Mouse (Mus musculus): ENCODE results near the gene Sct. TPM values are rescaled to one million over a fixed set of nuclear protein-coding genes. Genes with fewer than 3 reads are reported as not detected.
"Not testable (repeated sequence)": the region's sequence is repeated elsewhere in the genome, so short reads cannot be mapped to it uniquely, and the experiment has no call there.

Sct gene
- polyA plus RNA-seq, 1 experiment from 2014 or later: 1.3 TPM

DNA sequence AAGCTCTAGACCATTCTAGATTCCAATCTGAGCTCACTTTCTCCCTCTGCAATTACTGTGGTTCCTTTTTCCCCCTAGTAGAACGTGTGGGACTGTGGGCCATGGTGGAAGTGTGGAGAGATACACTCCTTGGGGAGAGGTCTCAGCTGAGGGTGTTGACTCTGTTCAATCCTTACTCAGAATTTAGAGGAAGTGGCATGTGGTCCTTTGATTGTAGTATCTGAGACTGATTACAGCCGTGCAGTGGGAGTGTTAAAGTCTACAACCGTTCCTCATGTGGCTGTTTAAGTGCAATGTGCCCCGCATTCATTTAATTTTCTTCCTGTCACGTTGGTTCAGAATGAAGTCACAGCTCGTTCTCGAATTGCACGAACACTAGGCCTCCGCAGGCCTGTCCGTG, 22.8 kb downstream of the Sct start:
- WGBS: 88% methylated on average over 10 of the region's 10 CpGs
- no peak for TF ChIP-seq CTCF (IDR thresholded peaks at IDR 0.05)
- TF ChIP-seq EP300 (IDR thresholded peaks at IDR 0.05): no peak
- Histone ChIP-seq H3K4me2 (replicated peaks; ENCODE audit: low read depth, low read length) (no peak overlapping the region), H3K27ac (ENCODE audit: low read length) (no peak overlapping the region), H3K9me3 (ENCODE audit: low read length) (no peaks in the 10 kb centered on the region), H3K4me3 (ENCODE audit: low read depth, low read length) (no peak overlapping the region), H3K9ac (replicated peaks; ENCODE audit: low read depth) (no peak overlapping the region), H3K27me3 (replicated peaks; ENCODE audit: insufficient read depth, low read length) (no peaks in the 10 kb centered on the region), H3K4me1 (ENCODE audit: insufficient read depth, low read depth, low read length) (no peaks in the 10 kb centered on the region), H3K36me3 (ENCODE audit: insufficient read depth, low read length) (peaks cover 60% of the 10 kb centered on the region; the same call in 1 of the 2 replicates)
- ATAC-seq (no peak), DNase-seq (ENCODE audit: low spot score) (no peak)

DNA sequence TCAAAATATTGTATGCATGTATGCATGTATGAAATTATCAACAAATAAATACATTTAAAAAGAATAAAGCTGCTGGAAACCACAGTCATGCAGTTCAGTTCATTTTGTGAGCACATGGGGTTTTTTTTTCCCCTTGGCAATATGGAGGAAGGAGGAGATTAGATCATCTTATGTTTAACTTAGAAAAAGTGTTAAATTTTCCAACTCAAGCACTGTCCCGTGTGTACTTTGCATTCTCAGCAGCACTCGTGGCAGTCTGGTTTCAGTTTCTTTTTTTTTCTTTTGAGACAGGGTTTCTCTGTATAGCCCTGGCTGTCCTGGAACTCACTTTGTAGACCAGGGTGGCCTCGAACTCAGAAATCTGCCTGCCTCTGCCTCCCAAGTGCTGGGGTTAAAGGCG, 28.4 kb downstream of the Sct start:
- 71% methylated on average over 4 of the region's 4 CpGs for whole genome bisulfite sequencing
- H3K27ac ChIP-seq (ENCODE audit: low read length): not testable (repeated sequence)

DNA sequence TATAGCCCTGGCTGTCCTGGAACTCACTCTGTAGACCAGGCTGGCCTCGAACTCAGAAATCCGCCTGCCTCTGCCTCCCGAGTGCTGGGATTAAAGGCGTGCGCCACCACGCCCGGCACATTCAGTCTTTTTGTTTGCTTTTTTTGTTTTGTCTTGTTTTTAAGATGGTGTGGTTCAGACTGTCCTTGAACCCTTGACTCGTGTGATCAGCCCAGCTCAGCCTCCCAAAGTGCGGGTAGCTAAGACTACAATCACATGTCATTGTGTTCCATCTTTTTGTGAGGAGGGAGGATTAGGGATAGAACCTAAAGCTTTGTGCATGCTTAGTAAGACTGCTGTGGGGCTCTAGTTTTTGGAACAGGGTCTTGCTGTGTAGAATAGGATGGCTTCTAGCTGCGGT, 47.4 kb downstream of the Sct start:
- Histone ChIP-seq H3K27ac (ENCODE audit: low read length) (no peak overlapping the region), H3K9ac (replicated peaks; ENCODE audit: low read depth) (no peak overlapping the region), H3K36me3 (ENCODE audit: insufficient read depth, low read length) (peaks cover 34% of the 10 kb centered on the region), H3K4me3 (ENCODE audit: low read depth, low read length) (no peak overlapping the region), H3K9me3 (ENCODE audit: low read length) (no peaks in the 10 kb centered on the region), H3K4me2 (replicated peaks; ENCODE audit: low read depth, low read length) (no peak overlapping the region), H3K4me1 (ENCODE audit: insufficient read depth, low read depth, low read length) (no peaks in the 10 kb centered on the region), H3K27me3 (replicated peaks; ENCODE audit: insufficient read depth, low read length) (no peaks in the 10 kb centered on the region)
- DNase-seq (ENCODE audit: low spot score) (no peak), ATAC-seq (no peak)
- TF ChIP-seq CTCF (IDR thresholded peaks at IDR 0.05) (no peak), EP300 (IDR thresholded peaks at IDR 0.05) (no peak)
- WGBS: 90% methylated on average over 9 of the region's 10 CpGs

More for the DNA sequence above, 28.4 kb downstream of the Sct start:
- H3K4me3 ChIP-seq (ENCODE audit: low read depth, low read length); DNase-seq (ENCODE audit: low spot score); H3K27me3 ChIP-seq (replicated peaks; ENCODE audit: insufficient read depth, low read length); H3K9me3 ChIP-seq (ENCODE audit: low read length); H3K4me2 ChIP-seq (replicated peaks; ENCODE audit: low read depth, low read length); ATAC-seq; H3K4me1 ChIP-seq (ENCODE audit: insufficient read depth, low read depth, low read length); H3K9ac ChIP-seq (replicated peaks; ENCODE audit: low read depth): not testable (repeated sequence)
- peaks cover 37% of the 10 kb centered on the region for H3K36me3 ChIP-seq (ENCODE audit: insufficient read depth, low read length)

DNA sequence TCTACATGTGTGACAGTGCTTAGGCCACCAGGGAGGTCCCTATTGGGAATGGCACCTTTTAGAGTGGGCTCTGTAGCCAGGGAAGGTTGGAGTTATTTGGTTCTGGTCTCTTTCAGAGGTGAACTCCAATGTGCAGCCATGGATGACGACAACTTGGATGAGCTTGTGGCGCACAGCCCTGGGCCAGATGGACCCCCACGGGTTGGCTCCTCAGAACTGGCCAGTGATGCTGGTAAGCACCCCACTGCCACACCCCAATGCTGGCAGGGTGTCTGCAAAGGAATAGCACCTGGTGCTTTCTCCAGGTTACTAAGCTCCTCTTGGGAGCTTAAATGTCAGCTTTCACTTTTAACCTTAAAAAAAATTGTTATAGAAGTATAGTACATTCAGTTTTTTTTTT, 47.8 kb downstream of the Sct start:
- H3K4me2 ChIP-seq (replicated peaks; ENCODE audit: low read depth, low read length): no peak overlapping the region
- H3K36me3 ChIP-seq (ENCODE audit: insufficient read depth, low read length): peaks cover 33% of the 10 kb centered on the region
- no peak overlapping the region for H3K4me3 ChIP-seq (ENCODE audit: low read depth, low read length)
- 90% methylated on average over 3 of the region's 3 CpGs for WGBS
- TF ChIP-seq CTCF (IDR thresholded peaks at IDR 0.05) (no peak), EP300 (IDR thresholded peaks at IDR 0.05) (no peak)
- no peak overlapping the region for H3K27ac ChIP-seq (ENCODE audit: low read length)
- H3K4me1 ChIP-seq (ENCODE audit: insufficient read depth, low read depth, low read length): no peaks in the 10 kb centered on the region
- ATAC-seq (no peak), DNase-seq (ENCODE audit: low spot score) (no peak)
- no peaks in the 10 kb centered on the region for H3K27me3 ChIP-seq (replicated peaks; ENCODE audit: insufficient read depth, low read length)
- H3K9ac ChIP-seq (replicated peaks; ENCODE audit: low read depth): no peak overlapping the region
- no peaks in the 10 kb centered on the region for H3K9me3 ChIP-seq (ENCODE audit: low read length)

DNA sequence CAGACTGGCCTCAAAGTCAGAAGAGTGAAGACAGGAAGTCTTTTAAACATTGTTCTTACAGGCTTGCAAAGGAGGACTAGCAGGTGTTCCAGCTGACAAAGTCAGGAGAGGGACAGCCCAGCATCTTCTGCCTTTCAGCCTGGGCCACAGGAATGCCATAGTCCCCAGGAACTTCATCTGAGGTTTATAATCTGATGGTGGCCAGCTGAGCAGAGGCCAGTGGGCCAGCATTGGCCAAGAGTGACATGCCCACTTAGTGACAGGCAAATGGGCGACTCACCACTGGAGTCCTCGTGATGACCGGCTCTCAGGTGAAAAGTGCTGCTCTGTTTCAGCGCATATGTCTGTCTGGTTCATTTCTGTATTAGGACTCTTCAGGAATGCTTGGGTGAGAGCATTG, 48.4 kb downstream of the Sct start:
- no peak overlapping the region for H3K9ac ChIP-seq (replicated peaks; ENCODE audit: low read depth)
- TF ChIP-seq EP300 (IDR thresholded peaks at IDR 0.05) (no peak), CTCF (IDR thresholded peaks at IDR 0.05) (no peak)
- H3K36me3 ChIP-seq (ENCODE audit: insufficient read depth, low read length): peaks cover 30% of the 10 kb centered on the region
- H3K4me1 ChIP-seq (ENCODE audit: insufficient read depth, low read depth, low read length): no peaks in the 10 kb centered on the region
- H3K27me3 ChIP-seq (replicated peaks; ENCODE audit: insufficient read depth, low read length): no peaks in the 10 kb centered on the region
- DNase-seq (ENCODE audit: low spot score) (no peak), ATAC-seq (no peak)
- WGBS: 90% methylated on average over 4 of the region's 4 CpGs
- H3K27ac ChIP-seq (ENCODE audit: low read length): no peak overlapping the region
- no peak overlapping the region for H3K4me3 ChIP-seq (ENCODE audit: low read depth, low read length)
- no peak overlapping the region for H3K4me2 ChIP-seq (replicated peaks; ENCODE audit: low read depth, low read length)
- no peaks in the 10 kb centered on the region for H3K9me3 ChIP-seq (ENCODE audit: low read length)

DNA sequence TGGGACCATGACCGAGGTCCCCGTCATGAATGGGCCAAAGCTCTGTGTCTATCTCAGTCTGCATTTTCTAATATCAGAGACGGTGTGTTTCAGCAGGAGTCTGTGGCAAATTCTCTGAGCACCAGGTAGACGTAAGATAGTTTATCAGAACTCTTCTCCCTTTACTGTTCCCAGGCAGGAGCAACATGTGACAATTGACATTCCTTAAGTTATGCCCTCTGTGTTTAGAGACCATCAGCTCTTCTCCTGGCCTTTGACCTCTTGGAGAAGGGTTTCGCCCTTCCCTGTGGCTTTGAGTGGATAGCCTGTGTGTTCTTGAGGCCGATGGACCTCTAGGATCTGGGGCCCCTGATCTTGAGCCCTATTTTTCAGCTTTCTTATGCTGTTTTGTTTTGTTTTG, 49.2 kb downstream of the Sct start:
- Histone ChIP-seq H3K9me3 (ENCODE audit: low read length) (no peaks in the 10 kb centered on the region), H3K9ac (replicated peaks; ENCODE audit: low read depth) (peak overlapping the region; percentile 81; the same call in 1 of the 2 replicates), H3K27me3 (replicated peaks; ENCODE audit: insufficient read depth, low read length) (no peaks in the 10 kb centered on the region), H3K27ac (ENCODE audit: low read length) (no peak overlapping the region), H3K36me3 (ENCODE audit: insufficient read depth, low read length) (peaks cover 26% of the 10 kb centered on the region; the same call in 1 of the 2 replicates), H3K4me3 (ENCODE audit: low read depth, low read length) (peak overlapping the region; percentile 84), H3K4me2 (replicated peaks; ENCODE audit: low read depth, low read length) (peak overlapping the region; percentile 62), H3K4me1 (ENCODE audit: insufficient read depth, low read depth, low read length) (no peaks in the 10 kb centered on the region)
- WGBS: 49% methylated on average over 6 of the region's 6 CpGs
- DNase-seq (ENCODE audit: low spot score): no peak
- ATAC-seq: no peak
- TF ChIP-seq EP300 (IDR thresholded peaks at IDR 0.05) (no peak), CTCF (IDR thresholded peaks at IDR 0.05) (no peak)

Other genes with a start within 250 kb of the Sct start
- gene B4galnt4, start 218.0 kb downstream of the Sct start, polyA plus RNA-seq (2015; fragmentation: Nextera tagmentation; extraction: Ambion mirVana): 0.13 and 0.20 TPM in 2 replicates
- 14.4 and 15.3 TPM in 2 replicates for gene Pkp3, start 200.9 kb downstream of the Sct start, polyA plus RNA-seq (2015; fragmentation: Nextera tagmentation; extraction: Ambion mirVana)
- gene Sigirr, start 178.6 kb downstream of the Sct start, polyA plus RNA-seq (2015; fragmentation: Nextera tagmentation; extraction: Ambion mirVana): 27.1 and 30.5 TPM in 2 replicates
- 1.5 and 3.1 TPM in 2 replicates for gene Ano9, start 161.3 kb downstream of the Sct start, polyA plus RNA-seq (2015; fragmentation: Nextera tagmentation; extraction: Ambion mirVana)
- gene Ptdss2, start 156.8 kb downstream of the Sct start, polyA plus RNA-seq (2015; fragmentation: Nextera tagmentation; extraction: Ambion mirVana): 39.1 and 45.7 TPM in 2 replicates
- gene Rnh1, start 106.3 kb downstream of the Sct start, polyA plus RNA-seq (2015; fragmentation: Nextera tagmentation; extraction: Ambion mirVana): 181 and 187 TPM in 2 replicates
- gene Hras, start 85.1 kb downstream of the Sct start, polyA plus RNA-seq (2015; fragmentation: Nextera tagmentation; extraction: Ambion mirVana): 121 and 126 TPM in 2 replicates
- gene Lrrc56, start 85.0 kb downstream of the Sct start, polyA plus RNA-seq (2015; fragmentation: Nextera tagmentation; extraction: Ambion mirVana): 6.8 and 7.4 TPM in 2 replicates
- 0.97 and 1.0 TPM in 2 replicates for gene Lmntd2, start 65.1 kb downstream of the Sct start, polyA plus RNA-seq (2015; fragmentation: Nextera tagmentation; extraction: Ambion mirVana)
- gene Rassf7, start 63.3 kb downstream of the Sct start, polyA plus RNA-seq (2015; fragmentation: Nextera tagmentation; extraction: Ambion mirVana): 93.6 and 98.7 TPM in 2 replicates
- 26.6 and 32.0 TPM in 2 replicates for gene Phrf1, start 50.3 kb downstream of the Sct start, polyA plus RNA-seq (2015; fragmentation: Nextera tagmentation; extraction: Ambion mirVana)
- gene Irf7, start 12.7 kb downstream of the Sct start, polyA plus RNA-seq (2015; fragmentation: Nextera tagmentation; extraction: Ambion mirVana): 12.6 and 15.8 TPM in 2 replicates
- gene Cdhr5, start 2.3 kb downstream of the Sct start, polyA plus RNA-seq (2015; fragmentation: Nextera tagmentation; extraction: Ambion mirVana): not detected in 2 replicates
- 0.12 and 0.17 TPM in 2 replicates for gene Drd4, start 12.9 kb upstream of the Sct start, polyA plus RNA-seq (2015; fragmentation: Nextera tagmentation; extraction: Ambion mirVana)
- 35.7 and 40.8 TPM in 2 replicates for gene Deaf1, start 48.6 kb upstream of the Sct start, polyA plus RNA-seq (2015; fragmentation: Nextera tagmentation; extraction: Ambion mirVana)
- gene Tmem80, start 48.6 kb upstream of the Sct start, polyA plus RNA-seq (2015; fragmentation: Nextera tagmentation; extraction: Ambion mirVana): 34.7 and 44.1 TPM in 2 replicates
- gene Eps8l2, start 59.7 kb upstream of the Sct start, polyA plus RNA-seq (2015; fragmentation: Nextera tagmentation; extraction: Ambion mirVana): 67.6 and 73.1 TPM in 2 replicates
- 260 and 276 TPM in 2 replicates for gene Taldo1, start 113.1 kb upstream of the Sct start, polyA plus RNA-seq (2015; fragmentation: Nextera tagmentation; extraction: Ambion mirVana)
- gene Gatd1, start 135.0 kb upstream of the Sct start, polyA plus RNA-seq (2015; fragmentation: Nextera tagmentation; extraction: Ambion mirVana): 49.8 and 52.3 TPM in 2 replicates
- 0.25 TPM in 2 replicates for gene Cend1, start 150.4 kb upstream of the Sct start, polyA plus RNA-seq (2015; fragmentation: Nextera tagmentation; extraction: Ambion mirVana)
- gene Slc25a22, start 158.8 kb upstream of the Sct start, polyA plus RNA-seq (2015; fragmentation: Nextera tagmentation; extraction: Ambion mirVana): 9.8 and 12.3 TPM in 2 replicates
- gene Pidd1, start 164.9 kb upstream of the Sct start, polyA plus RNA-seq (2015; fragmentation: Nextera tagmentation; extraction: Ambion mirVana): 1.7 and 1.8 TPM in 2 replicates
- gene Rplp2, start 168.2 kb upstream of the Sct start, polyA plus RNA-seq (2015; fragmentation: Nextera tagmentation; extraction: Ambion mirVana): 878 and 910 TPM in 2 replicates
- 96.0 and 116 TPM in 2 replicates for gene Pnpla2, start 176.1 kb upstream of the Sct start, polyA plus RNA-seq (2015; fragmentation: Nextera tagmentation; extraction: Ambion mirVana)
- gene Cracr2b, start 182.0 kb upstream of the Sct start, polyA plus RNA-seq (2015; fragmentation: Nextera tagmentation; extraction: Ambion mirVana): 74.9 and 82.0 TPM in 2 replicates
- gene Cd151, start 188.3 kb upstream of the Sct start, polyA plus RNA-seq (2015; fragmentation: Nextera tagmentation; extraction: Ambion mirVana): 45.1 and 49.6 TPM in 2 replicates
- gene Polr2l, start 196.0 kb upstream of the Sct start, polyA plus RNA-seq (2015; fragmentation: Nextera tagmentation; extraction: Ambion mirVana): 48.0 and 50.5 TPM in 2 replicates
- 100 and 107 TPM in 2 replicates for gene Tspan4, start 196.1 kb upstream of the Sct start, polyA plus RNA-seq (2015; fragmentation: Nextera tagmentation; extraction: Ambion mirVana)